Mouse (Mus musculus) megakaryocyte, embryonic 14.5 days (primary cell): ENCODE results near the gene Phkg1.

ENCODE experiments used
- FLI1 ChIP-seq: IDR thresholded peaks from 2 replicates; pipeline ENCODE4 v1.6.1; 2012; ENCODE audit warnings: low read length, inconsistent platforms, mixed read lengths
- GATA1 ChIP-seq: IDR thresholded peaks from 3 replicates; pipeline ENCODE4 v1.6.1; 2012; ENCODE audit warnings: mixed read lengths, low read length, inconsistent platforms, borderline replicate concordance

GRCm38 (mm10) chr5:129886271-129886670 is 12.1 kb downstream of the Phkg1 start:
- no peak for TF ChIP-seq FLI1
- TF ChIP-seq GATA1 = no peak
